Mouse (Mus musculus) spleen, adult 12 weeks (tissue): ENCODE measurements at regions not wholly inside any gene's neighbourhood (a gene's known extent, or its start where the extent isn't known, plus 50 kb on each side); places are given as distances from the start of the nearest gene placed in this dataset.
"Not testable (repeated sequence)": the region's sequence is repeated elsewhere in the genome, so short reads cannot be mapped to it uniquely, and the experiment has no call there.

Experiments used
- DNase-seq: peaks from one replicate; pipeline ENCODE4 v3.0.0; 2022; ENCODE audit warnings: low spot score

GRCm38 (mm10) chr17:66206074-66206473 is 82.8 kb downstream of the Ddx11 start:
- DNase-seq: no peak

DNA sequence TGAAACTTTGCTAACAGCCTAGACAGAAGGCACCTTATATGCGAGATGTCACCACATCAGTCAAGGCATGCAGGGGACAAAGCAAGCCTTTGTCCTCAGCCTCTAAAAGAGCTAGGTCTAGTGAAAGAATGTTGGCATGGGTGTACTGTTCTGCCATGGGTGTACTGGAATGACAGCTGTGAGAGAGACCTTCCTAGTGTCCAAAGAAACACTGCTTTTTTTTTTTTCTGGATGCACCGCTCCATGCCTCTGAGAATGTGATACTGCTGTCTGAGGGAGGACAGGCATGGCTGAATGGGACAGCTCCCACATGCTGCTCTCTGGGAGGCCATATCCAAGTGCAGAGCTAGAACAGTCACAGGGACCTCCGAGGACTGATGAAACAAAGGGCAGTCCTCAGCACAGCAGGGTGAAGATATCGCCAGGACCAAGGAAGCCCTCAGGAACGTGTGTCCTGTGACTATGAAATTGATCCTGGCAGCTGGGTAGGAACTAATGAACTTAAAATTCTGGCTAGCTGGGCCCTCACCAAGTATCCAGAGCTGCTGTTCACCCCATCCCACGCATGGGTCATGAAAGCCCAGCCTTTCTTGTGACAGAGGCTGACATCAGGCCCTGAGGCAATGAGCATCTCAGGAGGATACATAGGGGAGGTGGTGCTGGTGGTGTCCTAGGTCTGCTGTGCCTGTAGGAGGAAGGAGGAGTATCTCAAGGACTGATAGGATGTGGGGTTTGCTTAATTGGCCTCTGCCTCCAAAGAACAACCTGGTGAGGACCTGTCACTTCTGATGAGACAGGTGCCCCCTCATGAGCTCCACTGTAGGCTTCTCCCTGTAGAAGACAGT is 84.6 kb downstream of the Ddx11 start:
- DNase-seq: not testable (repeated sequence)

GRCm38 (mm10) chr17:66208803-66209515 is 85.6 kb downstream of the Ddx11 start:
- not testable (repeated sequence) for DNase-seq

- DNase-seq: no peak
Measured at GRCm38 (mm10) chr17:66211561-66211960, 88.2 kb downstream of the Ddx11 start.

DNA sequence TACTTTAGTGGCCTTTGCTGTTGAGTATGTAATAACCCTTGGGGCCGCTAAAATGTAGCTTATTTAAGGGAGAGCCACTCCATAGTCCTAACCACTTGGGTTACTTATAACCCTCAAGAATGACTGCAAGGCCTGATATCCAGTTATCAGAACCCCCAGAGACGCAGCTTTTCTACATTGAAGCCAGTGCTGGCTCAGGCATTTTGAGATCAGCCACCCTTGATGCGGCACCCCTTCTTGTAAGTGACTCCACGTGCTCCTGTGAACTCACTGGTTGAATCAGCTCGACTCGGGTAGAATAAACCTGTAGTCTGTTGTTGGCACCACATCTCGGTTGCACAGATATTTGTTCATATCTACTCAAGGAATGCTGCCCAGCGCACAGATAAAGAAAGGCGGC is 89.3 kb downstream of the Ddx11 start:
- no peak for DNase-seq

DNA sequence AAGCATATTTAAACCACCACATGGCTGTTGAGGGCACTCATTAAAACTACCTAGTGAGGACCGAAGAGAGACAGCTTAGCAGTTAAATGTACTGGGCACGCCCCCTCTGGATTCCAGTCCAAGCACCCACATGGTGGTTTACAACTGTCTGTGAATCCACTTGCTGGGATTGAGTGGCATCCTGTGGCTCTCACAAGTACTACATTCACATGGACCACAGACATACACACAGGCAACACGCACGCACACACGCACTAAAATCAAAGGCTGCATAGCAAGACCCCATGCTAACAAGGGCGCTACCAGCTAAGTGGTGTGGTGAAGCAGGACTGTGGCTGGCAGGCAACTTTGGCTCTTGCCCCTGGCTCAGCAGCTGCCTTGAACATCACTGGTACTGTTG is 95.0 kb downstream of the Ddx11 start:
- DNase-seq: no peak

DNA sequence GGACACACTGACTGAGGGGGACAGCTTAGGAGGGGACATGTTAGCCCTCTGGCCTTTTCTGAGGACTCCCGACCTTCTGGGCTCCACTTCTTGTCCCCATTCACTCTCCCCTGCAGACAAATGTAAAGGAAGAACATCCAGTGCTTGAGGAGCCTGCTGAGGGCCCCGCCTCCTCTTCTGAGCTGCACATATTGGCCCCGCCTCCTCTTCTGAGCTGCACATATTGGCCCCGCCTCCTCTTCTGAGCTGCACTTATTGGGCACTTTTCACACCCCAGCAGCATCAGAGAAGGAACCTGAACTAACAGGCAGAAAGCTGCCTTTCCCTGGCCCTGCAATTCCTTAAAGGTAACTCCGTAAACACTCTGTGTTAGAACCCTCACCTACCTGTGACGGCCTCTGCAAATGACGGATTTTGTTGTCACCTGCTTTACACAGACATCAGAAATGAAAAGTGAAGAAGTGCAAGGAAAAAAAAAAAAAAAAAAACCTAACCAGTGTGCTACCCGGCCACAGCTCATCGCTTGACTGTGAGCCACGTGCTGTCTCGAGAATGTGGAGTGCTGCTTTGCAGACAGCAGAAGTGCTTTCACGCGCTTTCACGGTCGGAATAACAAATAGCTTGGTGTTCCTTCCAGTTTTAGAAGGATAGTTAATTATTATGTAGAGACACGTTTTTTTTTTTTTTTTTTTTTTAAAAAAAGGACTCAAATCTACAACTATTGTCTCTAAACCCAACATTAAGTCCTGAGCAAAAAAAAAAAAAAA is 96.5 kb downstream of the Ddx11 start:
- DNase-seq: no peak

DNA sequence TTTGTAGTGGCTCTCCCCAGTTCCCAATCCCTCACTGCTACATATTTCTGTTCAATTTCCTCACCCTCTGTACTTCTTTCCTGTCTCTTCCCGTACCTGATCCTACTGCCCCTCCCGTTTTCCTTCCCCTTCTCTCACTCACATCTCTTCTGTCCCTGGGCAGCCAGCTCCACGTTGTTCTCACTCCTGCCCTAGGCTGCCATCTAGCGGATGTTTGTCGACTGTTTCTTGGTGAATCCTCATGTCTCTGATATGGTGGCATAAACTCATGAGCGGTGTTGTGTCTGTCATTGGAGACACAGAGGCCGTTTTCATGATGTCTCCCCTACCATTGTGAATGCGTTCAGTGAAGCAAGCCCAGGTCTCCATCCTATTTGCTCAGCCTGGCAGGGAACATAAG is 97.9 kb downstream of the Ddx11 start:
- peak; percentile 6 for DNase-seq

GRCm38 (mm10) chr17:66223711-66224110 is 100.4 kb downstream of the Ddx11 start:
- DNase-seq: no peak

DNA sequence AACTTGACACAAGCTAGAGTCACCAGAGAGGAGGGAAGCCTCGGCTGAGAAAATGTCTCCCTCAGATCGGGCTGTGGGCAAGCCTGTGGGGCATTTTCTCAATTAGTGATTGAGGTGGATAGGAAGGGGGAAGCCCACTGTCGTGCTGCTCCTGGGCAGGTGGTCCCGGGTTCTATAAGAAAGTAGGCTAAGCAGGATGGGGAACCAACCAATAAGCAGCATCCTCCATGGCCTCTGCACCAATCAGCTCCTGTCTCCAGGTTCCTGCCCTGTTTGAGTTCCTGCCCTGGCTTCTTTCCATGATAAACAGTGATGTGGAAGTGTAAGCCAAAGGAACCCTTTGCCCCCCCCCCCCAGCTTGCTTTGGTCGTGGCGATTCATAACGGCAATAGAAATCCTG is 100.9 kb downstream of the Ddx11 start:
- no peak for DNase-seq

DNA sequence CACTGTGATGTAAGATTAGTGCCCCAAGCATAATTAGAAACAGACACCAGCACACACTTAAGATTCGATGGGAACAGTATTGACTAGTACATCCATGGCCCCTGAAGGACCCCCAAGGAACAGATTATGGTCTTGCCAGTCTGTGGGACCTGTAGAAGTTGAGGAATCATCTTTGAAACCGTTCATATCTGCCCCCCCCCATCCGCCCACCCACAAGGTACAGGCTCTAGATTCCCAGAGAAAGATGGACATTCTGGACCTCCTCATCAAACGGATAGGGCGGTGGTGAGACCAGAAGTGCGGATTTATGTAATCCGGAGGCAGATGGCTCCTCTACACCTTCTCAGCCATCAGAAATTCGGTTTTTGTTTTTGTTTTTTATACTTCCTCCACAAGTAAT is 109.1 kb downstream of the Ddx11 start:
- DNase-seq: no peak

- no peak for DNase-seq
Measured at GRCm38 (mm10) chr17:66232891-66233421, 109.6 kb downstream of the Ddx11 start.

DNA sequence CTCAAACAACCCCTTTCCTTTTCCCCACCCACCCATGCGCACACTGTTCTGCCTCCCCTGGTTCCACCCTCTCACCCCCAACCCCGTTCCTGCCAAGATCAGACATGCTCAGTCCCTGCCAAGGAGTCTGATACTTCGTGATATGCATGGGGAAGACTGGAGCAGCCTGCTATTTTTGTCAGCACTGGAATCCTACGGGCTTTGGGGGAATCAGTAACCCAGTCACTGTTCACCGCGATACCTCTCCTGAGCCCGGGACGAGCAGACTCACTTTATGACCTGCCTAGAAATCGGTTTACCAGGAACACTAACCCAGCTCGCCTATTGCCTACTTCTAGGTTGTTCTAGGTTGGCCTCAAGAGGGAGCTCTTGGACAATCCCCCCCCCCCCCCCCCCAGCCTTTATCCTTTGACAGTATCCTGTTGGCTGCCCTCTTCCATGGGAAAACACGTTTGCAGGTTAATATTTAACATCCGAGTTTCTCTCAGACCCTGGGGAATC is 110.2 kb downstream of the Ddx11 start:
- no peak for DNase-seq

GRCm38 (mm10) chr17:66234432-66234831 is 111.1 kb downstream of the Ddx11 start:
- no peak for DNase-seq

DNA sequence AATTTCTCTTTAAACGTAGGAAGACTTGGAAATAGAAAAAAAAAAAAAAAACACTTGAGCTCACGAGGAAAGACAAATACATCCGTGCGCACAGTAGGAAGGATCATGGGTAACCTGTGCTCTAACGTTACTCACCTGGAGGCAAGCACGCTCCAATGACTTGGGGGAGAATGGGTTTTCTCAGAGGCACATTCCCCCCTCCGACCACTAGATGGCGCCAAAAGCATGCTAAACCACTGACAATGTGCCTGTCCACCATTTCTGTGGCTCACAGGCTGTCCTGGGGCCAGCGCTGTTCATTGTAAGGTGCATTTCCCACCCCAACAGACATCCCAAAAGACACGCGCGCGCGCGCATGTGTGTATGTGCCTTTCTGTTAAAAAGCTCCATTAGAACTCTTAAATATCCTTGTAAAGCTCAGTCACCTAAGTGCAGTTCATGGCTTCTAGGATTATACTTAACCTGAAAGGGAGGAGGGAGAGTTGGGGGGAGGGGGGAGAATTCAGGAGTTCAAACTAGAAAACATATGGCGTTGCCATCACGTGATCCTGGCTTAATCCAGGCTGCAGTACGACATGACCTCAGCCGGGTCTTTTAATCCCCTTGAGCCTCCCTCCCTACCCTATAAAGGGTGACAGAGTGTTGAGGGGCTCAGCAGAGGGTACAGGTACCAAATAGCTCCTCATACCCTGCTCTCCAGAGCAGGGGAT is 111.9 kb downstream of the Ddx11 start:
- peak; percentile 50 for DNase-seq

- DNase-seq: no peak
Measured at GRCm38 (mm10) chr17:66235806-66236335, 112.6 kb downstream of the Ddx11 start.

DNA sequence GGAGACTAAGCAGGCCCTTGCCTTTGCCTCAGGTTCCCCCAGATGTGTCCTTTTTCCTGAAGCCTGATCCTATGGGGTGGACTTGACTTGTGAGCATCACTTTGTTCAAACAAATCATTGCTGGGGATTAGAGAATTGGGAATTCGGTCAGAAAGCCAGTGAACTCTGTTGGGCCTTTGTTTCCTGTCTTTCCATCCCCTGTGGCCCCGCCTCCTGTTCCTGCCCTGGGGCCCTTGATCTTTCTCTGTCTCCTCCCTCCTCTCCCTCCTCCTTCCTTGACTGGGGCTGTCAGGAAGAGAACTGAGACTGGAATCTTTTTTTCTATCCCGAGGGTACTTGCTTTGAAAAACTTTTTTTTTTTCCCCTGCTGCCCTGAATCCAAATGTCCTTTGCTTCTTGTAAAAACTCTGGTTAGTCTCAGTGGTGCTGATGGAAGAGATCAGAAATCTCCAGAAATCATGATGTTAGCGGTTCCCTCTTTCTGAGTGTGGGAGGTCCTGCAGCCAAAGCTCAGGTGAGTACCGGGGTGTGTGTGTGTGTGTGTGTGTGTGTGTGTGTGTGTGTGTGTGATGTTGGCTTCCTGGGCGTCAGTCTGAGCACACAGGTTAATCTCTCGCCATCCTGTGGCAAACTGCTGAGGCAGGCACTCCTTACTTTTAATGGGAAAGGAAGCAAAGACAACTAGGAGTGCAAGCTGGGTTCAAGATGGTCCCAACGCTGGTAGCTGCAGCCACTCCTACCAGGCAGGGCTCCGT is 118.7 kb downstream of the Ddx11 start:
- no peak for DNase-seq

DNA sequence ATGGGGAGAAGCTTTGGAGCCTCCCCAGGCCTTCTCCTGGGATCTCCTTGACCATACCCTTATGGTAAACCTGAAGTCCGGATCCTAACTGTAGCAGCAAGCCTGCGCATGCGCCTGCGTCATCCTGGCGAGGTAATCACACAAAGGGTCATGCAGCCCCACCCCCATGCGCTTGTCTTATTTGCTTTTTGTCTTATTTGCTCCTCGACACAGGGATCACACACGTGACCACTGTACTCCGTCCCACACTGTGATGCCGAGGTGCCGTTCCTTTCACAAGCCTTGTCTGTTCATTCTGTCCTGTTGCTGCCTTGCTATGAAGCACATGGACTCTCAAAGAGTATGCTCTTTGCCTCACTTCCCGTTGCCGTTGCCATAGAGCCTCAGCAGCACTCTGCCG is 120.9 kb downstream of the Ddx11 start:
- DNase-seq: no peak

- no peak for DNase-seq
Measured at GRCm38 (mm10) chr17:66246031-66246534, 122.8 kb downstream of the Ddx11 start.

DNA sequence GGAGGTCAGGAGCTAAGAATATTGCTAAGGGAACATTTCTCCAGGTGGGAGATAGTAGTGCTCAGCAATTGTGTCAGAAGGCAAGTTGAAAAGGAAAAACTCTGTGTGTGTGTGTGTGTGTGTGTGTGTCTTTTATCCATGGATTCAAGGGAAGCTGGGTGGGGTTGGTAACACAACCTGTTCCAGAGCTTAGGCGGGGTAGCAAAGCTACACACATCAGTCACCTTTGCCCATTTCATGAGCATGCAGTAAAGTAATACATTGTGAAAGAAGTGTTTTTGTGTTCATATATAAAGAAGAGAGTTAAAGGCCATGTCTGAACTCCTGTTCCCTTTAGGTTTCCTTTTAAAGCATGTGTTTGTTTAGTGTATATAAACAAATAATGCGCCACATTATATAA is 128.2 kb downstream of the Ddx11 start:
- DNase-seq: no peak
